Mouse (Mus musculus) c-Kit-positive CD71-positive TER-119-negative erythroid progenitor cells, embryonic 14.5 days (primary cell): ENCODE results near the gene Cyp2d11.
"Not testable (repeated sequence)": the region's sequence is repeated elsewhere in the genome, so short reads cannot be mapped to it uniquely, and the experiment has no call there.

Experiments used
- DNase-seq: peaks from one replicate; pipeline ENCODE4 v3.0.0-alpha.2; 2013; ENCODE audit warnings: low read depth

Gene Cyp2d11

DNA sequence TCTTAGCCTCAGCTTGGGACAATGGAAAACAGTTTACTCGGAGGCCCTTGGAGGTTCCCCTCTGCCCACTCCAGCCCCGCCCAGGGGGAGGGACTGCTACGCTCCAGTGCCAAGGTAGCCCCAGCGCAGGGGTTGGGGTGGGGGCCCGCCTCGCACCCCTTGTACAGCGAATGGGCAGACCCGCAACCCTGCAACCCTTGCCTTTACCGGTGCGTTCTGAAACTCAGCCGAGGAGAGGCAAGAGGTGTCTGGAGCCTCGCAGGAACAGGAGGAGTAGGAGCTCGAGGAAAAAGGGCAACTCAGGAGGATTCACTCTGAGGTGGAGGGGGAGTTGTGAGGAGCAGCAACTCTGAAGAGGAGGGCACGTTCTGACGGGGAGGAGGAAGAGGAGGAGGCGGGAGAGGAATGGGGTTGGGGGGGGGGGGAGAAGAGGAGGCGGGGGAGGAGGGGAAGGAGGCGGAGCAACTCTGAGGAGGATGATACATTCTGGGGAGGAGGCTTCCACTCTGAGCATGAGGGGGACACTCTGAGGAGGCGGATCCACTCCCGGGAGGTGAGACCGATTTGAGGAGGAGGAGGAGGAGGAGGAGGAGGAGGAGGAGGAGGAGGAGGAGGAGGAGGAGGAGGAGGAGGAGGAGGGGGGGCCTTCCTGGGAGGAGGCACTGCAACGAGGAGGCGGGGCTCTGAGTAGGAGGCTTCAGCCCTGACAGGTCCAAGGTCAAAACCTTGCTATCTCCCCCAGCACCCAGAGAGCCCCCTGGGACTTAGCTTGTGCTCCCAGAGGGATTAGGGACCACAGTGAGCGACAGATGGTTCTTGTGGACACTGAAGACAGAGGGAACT is 13.7 kb downstream of the Cyp2d11 start, which contains the start of gene Cyp2d22:
Cyp2d22 (minus strand) TSS at position 390 of the 843 bp plus-strand sequence.
- no peak for DNase-seq

DNA sequence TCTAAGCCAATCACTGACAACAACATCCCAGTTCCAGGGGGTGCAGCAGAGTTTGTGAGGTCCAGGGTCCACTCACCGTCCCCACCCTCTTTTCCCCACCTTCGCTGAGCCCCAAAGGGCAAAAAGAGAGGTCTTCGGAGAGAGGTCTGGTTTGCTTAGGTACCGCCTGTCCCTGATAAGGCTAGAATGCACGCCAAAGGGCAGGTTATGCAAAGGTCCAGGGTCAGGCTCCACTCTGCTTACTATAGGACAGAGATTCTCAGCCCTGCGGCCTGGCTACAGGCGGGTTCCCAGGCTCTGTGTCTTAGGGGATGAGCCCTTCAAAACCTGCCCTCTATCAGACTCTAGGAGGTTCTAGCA is 14.3 kb downstream of the Cyp2d11 start:
- no peak for DNase-seq

- DNase-seq, result no peak
Measured at GRCm38 (mm10) chr15:82378261-82379180, 15.3 kb downstream of the Cyp2d11 start.

DNA sequence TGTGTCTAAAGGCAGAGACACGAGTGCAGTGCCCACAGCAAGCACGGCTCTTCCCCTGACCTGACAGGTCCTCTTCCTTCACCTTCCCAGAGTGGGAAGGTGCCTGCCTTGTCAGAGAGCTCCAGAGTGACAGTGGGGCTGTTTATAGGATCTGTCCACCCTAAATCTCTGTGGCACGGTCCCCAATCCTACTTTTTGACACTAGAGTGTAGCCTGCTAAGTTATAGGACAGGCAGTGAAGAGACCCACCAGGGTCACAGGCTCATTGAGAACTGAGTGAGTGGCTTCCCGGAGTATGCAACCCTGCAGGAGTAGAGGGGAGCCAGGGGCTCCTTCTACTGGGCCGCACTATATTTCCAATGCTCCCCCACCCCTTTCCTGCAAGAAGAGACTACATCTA is 16.1 kb downstream of the Cyp2d11 start:
- no peak for DNase-seq

- no peak for DNase-seq
Measured at GRCm38 (mm10) chr15:82376393-82377138, 17.3 kb downstream of the Cyp2d11 start.

- no peak for DNase-seq
Measured at GRCm38 (mm10) chr15:82375855-82376254, 18.0 kb downstream of the Cyp2d11 start.

- DNase-seq, result no peak
Measured at GRCm38 (mm10) chr15:82374437-82374836, 19.4 kb downstream of the Cyp2d11 start.

DNA sequence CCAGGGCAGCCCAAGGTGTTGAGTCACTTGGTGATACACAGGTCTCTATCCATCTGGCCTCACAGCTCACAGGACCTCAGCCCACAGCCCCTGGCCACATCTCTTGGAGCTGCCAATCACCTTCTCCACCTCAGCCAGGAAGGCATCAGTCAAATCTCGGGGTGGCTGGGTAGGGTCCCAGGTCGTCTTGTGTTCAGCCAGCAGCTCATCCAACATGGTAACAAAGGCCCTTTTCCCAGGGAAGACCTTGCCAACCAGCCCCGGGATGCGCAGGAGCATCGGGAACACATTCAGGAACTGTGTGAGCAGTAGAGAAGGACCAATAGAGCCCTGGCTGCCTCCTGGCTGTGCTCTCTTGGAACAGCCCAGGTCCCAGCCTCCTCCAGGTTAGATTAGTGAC is 20.8 kb downstream of the Cyp2d11 start:
- no peak for DNase-seq

GRCm38 (mm10) chr15:82372446-82372845 is 21.4 kb downstream of the Cyp2d11 start:
- no peak for DNase-seq

DNA sequence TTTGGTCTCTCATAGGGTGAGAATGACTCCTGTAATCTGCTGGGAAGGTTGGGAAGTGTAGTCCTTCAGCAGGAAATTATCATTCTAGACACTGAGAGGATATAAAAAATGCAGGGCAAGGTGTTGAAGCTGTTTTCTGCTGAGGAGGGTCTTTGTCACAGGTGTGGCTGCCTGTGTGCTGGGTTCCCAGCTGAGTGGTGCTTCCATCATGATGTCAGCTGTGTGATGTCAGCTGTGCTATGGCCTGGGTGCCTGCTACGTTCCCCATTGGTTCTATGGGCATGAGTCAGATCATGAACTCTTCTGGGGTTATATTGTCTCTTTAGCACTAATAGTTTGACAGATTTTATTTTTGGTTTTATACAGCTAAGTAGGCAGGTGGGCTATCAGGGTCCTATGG is 25.0 kb downstream of the Cyp2d11 start:
- no peak for DNase-seq

- DNase-seq, result no peak
Measured at GRCm38 (mm10) chr15:82368146-82368545, 25.7 kb downstream of the Cyp2d11 start.

GRCm38 (mm10) chr15:82364561-82364960 is 29.3 kb downstream of the Cyp2d11 start:
- DNase-seq, result not testable (repeated sequence)

DNA sequence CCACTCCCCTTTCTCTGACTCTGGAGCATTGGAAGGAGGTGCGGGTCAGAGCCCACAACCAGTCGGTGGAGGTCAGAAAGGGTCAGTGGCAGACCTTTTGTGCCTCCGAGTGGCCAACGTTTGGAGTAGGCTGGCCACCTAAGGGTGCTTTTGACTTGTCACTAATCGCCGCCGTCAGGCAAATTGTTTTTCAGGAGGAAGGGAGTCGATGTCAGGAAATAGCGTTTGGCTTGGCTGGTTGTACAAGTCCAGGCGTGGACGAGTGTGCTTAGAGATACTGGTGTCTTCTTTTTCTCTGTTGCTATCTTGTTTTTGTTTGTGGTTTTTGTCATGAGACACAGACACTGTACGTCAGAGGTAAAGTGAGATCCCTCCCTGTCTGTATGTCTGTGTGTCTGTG is 30.0 kb downstream of the Cyp2d11 start:
- DNase-seq, result not testable (repeated sequence)

GRCm38 (mm10) chr15:82362234-82362633 is 31.6 kb downstream of the Cyp2d11 start:
- no peak for DNase-seq

DNA sequence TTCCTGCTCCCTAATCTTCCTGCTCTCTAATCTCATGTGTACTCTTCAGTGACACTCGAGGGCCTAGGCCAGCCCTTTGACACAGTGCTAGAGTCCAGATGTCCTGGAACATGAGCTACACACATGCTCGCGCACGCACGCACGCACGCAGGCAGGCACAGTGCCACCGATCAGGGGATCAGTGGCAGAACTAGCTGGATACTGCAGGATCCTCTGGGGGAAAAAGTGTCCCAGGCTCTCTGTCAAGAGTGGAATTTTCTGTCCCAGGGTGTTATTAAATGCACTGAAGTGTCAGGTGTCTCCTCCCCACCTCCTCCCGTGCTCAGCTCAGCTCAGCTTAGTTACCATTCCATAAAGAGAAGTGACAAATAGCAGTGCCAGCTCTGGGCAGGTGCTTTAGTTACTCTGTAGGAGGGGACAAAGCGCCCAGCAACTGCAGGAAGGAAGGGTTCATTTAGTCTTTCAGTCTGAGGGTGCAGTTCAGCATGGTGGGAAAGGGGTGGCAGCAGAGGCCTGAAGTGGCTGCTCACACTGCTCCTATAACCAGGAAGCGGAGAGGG is 32.3 kb downstream of the Cyp2d11 start:
- no peak for DNase-seq

DNA sequence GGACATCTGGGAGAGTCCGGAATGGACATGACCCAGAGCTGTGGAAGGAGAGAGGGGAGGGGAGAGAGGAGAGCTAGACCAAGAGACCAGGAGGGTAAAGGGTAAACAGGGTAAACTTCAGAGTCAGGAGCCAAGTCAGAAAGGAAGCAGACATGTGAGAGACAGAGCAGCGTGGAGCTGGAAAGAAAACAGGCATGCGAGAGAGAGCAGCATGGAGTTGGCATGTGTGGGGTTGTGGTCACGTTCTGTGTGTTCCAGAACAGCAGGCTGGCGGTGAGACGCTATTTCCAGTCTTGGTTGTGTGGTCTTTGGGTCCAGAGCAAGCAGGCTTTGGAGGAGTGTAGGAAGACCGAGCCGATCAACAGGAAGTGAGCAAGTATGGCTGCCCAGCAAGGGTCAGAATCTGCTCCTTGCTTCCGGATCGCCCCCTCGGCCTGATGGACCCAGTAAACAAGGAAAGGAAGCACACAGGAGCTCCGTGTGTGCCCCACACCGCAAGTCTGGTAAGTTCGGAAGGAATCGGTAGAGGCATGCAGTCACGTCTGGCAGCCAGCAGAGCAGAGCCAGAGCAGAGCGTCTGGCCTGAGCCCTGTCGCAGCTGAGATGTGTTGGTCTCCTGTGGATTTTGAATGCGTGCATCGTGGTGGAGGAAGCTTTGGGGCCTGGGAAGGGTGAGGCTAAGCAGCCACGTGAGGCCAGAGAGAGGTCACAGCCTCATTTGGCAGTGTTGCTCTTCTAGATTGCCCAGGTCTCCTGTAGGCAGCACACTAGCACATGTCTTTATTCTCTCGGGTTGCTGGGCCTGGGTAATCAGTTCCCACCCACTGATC is 35.2 kb downstream of the Cyp2d11 start:
- no peak for DNase-seq

DNA sequence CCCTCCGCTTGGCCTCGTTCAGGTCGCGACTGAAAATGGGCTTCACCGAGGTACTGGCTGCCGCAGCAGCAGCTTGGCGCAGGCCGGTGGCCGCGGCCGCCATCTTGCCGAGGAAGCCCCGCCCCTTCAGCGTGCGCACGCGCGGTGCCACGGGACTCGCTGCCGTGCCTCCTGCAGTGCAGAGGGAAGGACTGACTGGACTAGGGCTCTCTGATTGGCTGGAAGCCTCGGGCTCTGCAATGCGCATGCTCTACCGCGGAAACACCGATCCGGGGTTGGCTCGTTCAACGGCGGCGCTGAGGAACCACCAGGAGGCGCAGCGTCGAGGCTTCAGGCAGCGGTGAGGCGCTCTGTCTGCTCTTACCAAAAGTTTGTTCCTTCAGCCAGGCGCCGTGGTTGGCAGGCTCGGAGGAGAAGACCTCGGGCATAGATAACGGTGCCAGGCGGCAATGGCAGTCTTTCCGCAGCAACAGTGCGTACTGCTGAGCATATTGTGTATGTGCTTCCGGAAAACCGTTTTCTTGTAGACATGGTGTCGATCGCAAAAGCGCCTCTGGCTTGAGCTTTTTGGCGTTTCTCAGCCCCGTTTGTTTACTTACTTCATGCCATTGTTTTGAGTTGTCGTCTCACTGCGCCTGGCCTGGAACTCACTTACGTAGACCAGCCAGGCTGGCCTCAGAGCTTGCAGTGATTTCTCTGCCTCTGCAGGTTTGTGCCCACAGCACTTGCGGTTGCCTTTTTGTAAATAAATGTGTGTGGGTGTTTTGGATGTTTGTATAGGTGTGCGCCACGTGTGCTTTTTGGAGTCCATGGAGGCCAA is 39.5 kb downstream of the Cyp2d11 start, which contains the start of gene Ndufa6:
Ndufa6 (minus strand) TSS at position 197 of the 820 bp plus-strand sequence.
- peak; percentile 94 for DNase-seq

- DNase-seq, result no peak
Measured at GRCm38 (mm10) chr15:82353745-82354113, 40.1 kb downstream of the Cyp2d11 start.

DNA sequence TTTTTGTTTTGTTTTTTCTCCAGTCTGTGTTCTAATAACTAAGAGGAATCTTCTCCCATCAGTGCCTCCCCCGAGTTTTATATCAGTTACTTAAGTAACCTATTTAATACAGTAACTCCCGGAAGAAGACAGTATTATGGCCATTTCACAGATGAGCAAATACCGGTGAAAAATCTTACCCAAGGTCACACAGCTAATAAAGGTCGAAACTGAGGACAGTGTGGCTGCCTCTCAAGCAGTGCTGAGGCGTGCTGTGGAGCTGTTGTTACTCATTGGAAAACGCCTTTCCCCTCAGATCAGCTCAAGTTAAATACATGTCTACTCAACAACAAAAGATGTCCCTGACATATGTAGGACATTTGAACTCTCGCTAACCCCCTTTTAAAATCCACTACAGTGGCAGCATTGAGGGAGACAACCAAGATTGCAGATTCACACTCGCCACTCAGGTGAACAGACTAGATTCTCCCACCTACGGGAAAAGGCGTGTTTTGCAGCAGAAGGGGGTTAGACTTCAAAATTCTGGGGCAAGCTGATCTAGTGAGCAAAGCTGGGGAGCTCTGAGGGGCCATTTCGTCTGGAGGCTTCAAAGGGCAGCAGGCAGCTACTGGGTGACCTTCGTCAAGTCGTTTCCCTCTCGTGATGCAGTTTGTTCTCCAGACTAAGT is 40.6 kb downstream of the Cyp2d11 start:
- DNase-seq, result no peak
